Mouse (Mus musculus): ENCODE measurements around the gene Prkcb.

GRCm38 (mm10) chr7:122452671-122453070 is 164.1 kb downstream of the Prkcb start:
- TF ChIP-seq CTCF (IDR thresholded peaks at IDR 0.05; ENCODE audit: extremely low read depth, insufficient read depth, low read length) (no peak), POLR2A (IDR thresholded peaks at IDR 0.05; ENCODE audit: extremely low read depth, insufficient read depth, low read length) (no peak)

Data from cortical plate, adult 2 months (tissue).